Mouse (Mus musculus): ENCODE results near the gene Itpkb. TPM values are rescaled to one million over a fixed set of nuclear protein-coding genes. Genes with fewer than 3 reads are reported as not detected.

Gene Itpkb
- polyA plus RNA-seq, 1 experiment from 2014 or later: 6.2 TPM

DNA sequence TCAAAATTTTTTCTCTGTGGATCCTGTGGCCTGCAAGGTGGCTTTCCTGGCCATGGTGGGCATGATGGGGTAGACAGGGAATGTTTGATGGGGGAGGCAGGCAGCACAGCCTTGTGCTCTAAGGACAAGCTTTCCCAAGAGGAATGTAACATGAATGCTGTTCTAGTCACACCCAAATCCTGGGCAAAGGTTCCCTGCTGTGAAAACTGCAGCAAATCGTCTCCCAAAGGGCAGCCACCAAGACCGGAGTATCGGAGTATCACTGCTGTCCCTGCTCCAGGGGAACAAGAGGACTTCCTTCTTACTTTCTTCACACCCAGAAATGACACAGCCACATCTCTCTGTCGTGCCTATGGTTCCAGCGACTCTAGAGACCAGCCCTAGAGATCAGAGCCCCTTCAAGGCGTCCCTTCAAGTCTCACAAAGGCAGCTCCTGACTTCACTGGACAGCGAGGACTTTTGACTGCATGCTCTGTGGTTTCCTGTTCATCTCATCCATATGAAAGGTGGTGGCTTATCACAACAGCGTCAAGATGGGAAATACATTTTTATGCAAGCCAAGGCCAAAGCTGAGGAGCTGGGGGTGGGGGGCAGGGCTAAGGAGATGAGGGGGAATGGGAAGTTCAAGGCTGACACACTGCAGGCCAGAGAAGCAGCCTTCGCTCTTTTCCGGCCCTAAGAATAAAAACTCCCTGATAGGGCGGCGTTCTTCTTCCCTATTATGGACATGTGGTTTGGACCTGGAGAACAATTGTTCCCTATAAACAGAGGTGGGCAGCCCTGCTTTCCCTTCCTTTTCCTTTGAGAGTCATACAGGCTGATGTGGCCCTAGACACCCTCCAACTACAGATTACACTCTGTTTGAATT, 27.8 kb upstream of the Itpkb start:
- H3K27ac ChIP-seq (replicated peaks): peak overlapping the region; percentile 8
- H3K36me3 ChIP-seq (replicated peaks): no peaks in the 10 kb centered on the region
- no peaks in the 10 kb centered on the region for H3K9me3 ChIP-seq
- H3K4me1 ChIP-seq: peaks cover 38% of the 10 kb centered on the region
- H3K4me3 ChIP-seq: no peak overlapping the region
- H3K27me3 ChIP-seq (replicated peaks; ENCODE audit: low read depth, poor library complexity, severe bottlenecking): no peaks in the 10 kb centered on the region; the same call in 1 of the 2 replicates
- WGBS: 63% methylated on average over 12 of the region's 12 CpGs
- DNase-seq (ENCODE audit: low spot score): no peak

DNA sequence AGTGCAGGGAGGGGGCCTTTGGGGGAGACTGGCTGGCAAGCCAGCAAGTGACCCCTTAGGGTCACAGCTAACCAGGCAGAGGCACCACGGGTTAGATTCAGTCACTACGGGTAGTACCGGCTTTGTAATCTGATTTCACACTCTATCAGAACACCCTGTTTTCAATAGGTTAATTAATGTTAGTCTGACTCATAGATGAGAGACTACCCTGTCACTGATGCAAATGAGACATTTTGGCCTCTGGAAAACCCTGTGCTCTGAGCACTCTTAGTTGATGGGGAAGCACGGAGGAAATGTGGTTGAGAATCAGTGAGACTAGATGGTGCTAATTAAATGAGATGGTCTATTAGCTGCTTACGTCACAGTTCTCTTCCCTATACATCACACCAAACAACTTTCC, 26.7 kb upstream of the Itpkb start:
- peaks cover 34% of the 10 kb centered on the region for H3K4me1 ChIP-seq
- no peaks in the 10 kb centered on the region; the same call in 1 of the 2 replicates for H3K27me3 ChIP-seq (replicated peaks; ENCODE audit: low read depth, poor library complexity, severe bottlenecking)
- 0 out of 2 replicates have a peak overlapping the region, but pooled peaks have one; percentile 5 for H3K27ac ChIP-seq (replicated peaks)
- H3K36me3 ChIP-seq (replicated peaks): no peaks in the 10 kb centered on the region
- no peak overlapping the region for H3K4me3 ChIP-seq
- H3K9me3 ChIP-seq: no peaks in the 10 kb centered on the region
- DNase-seq (ENCODE audit: low spot score): no peak
- 54% methylated on average over 5 of the region's 5 CpGs for WGBS

DNA sequence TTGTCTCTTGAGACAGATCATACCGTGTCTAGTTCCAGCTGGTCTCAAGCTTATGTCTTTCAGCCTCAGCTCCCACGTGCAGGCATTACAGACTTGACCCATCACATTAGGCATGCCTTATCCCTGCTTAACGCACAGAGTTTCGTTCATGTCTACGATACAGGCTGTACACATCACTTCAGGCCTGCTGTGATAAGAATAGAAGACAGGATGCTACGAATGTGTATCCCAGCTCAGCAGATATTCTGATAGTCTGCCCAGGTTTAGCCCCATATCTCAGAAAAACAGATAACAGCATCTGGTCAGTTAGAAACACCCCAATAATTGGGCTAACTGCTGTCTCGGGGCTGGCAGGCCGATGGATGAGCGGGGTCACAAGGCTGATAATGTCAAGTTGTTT, 23.4 kb upstream of the Itpkb start:
- Histone ChIP-seq H3K27me3 (replicated peaks; ENCODE audit: low read depth, poor library complexity, severe bottlenecking) (no peaks in the 10 kb centered on the region; the same call in 1 of the 2 replicates), H3K36me3 (replicated peaks) (no peaks in the 10 kb centered on the region), H3K4me3 (no peak overlapping the region), H3K27ac (replicated peaks) (no peak overlapping the region), H3K4me1 (peaks cover 29% of the 10 kb centered on the region), H3K9me3 (no peaks in the 10 kb centered on the region)
- no peak for DNase-seq (ENCODE audit: low spot score)
- 88% methylated on average over 9 of the region's 9 CpGs for WGBS

DNA sequence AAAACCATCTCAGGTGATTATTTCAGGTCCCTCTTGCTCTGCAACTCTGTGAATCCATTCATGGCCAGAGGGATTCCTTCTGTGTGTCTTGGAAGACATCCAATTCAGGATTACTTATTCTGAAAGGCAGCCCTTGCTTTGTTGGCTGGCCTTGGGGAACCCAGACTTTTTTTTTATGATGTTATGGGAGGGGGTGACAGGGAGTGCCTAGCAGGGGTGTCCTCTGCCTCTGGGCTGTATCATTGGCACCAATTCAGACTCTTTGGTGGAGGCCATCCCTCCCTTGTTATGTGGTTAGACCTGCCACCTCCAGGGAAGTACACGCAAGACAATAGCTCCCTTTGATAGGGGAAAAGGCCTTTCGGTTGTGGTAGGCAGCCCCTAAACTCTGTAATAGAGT, 22.6 kb upstream of the Itpkb start:
- H3K27ac ChIP-seq (replicated peaks): no peak overlapping the region
- no peaks in the 10 kb centered on the region for H3K9me3 ChIP-seq
- peaks cover under 1% of the 10 kb centered on the region; the same call in 1 of the 2 replicates for H3K27me3 ChIP-seq (replicated peaks; ENCODE audit: low read depth, poor library complexity, severe bottlenecking)
- peaks cover 30% of the 10 kb centered on the region for H3K4me1 ChIP-seq
- no peak for DNase-seq (ENCODE audit: low spot score)
- no peaks in the 10 kb centered on the region for H3K36me3 ChIP-seq (replicated peaks)
- H3K4me3 ChIP-seq: no peak overlapping the region
- WGBS: 57% methylated on average over 2 of the region's 2 CpGs

DNA sequence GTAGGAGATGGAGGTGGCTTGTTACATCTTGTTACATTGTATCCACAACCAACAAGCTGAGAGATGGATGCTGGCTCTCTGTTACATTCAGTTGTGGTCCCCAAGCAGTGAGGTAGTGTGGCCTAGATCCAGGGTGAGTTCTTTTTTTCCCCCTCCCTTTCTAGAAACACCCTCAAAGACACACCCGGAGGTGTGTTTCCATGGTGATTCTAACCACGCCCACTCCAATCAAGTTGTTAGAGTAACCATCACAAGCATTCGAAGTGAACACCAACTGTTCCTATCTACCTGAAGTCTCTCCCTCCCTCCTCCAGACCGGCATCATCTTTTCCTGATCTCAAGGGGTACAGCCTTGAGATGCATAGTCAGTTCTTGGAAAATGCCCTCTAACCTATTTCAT, 21.4 kb upstream of the Itpkb start:
- Histone ChIP-seq H3K4me1 (peaks cover 32% of the 10 kb centered on the region), H3K27ac (replicated peaks) (no peak overlapping the region), H3K36me3 (replicated peaks) (no peaks in the 10 kb centered on the region), H3K9me3 (no peaks in the 10 kb centered on the region), H3K4me3 (no peak overlapping the region), H3K27me3 (replicated peaks; ENCODE audit: low read depth, poor library complexity, severe bottlenecking) (peaks cover 4% of the 10 kb centered on the region; the same call in 1 of the 2 replicates)
- WGBS: 74% methylated on average over 4 of the region's 4 CpGs
- no peak for DNase-seq (ENCODE audit: low spot score)

GRCm38 (mm10) chr1:180312286-180312685, 18.0 kb upstream of the Itpkb start:
- WGBS: 55% methylated on average over 6 of the region's 6 CpGs
- Histone ChIP-seq H3K9me3 (no peaks in the 10 kb centered on the region), H3K4me3 (no peak overlapping the region), H3K27me3 (replicated peaks; ENCODE audit: low read depth, poor library complexity, severe bottlenecking) (peaks cover 12% of the 10 kb centered on the region; the same call in 1 of the 2 replicates), H3K27ac (replicated peaks) (peak overlapping the region; percentile 63; the same call in 1 of the 2 replicates), H3K4me1 (peaks cover 27% of the 10 kb centered on the region), H3K36me3 (replicated peaks) (no peaks in the 10 kb centered on the region)
- no peak for DNase-seq (ENCODE audit: low spot score)

DNA sequence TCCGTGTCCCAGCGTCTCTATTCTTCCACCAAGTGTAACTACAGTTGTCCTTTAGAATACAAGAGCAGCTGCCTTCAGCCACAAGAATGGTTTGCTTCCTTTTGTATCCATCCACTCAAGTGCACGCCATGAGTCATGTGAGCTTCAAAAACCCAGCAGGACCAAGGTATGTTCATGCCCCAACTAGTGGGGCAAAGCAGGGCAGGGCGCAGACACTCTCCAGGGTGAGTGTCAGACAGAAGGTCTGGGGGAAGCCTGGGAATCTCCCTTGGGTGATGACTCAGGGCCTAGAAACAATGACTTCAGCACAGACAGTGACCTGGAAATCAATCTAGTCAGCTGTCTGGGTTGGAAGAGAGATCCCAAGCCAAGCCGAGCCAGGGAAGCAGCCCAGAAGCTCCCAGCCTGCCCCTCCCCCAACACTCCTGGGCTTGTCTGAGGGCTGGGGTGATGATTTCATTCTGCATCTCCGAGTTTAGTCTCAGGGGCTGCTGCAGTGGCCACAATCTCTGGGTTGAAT, 17.4 kb upstream of the Itpkb start:
- 40% methylated on average over 6 of the region's 6 CpGs for WGBS
- peaks cover 27% of the 10 kb centered on the region for H3K4me1 ChIP-seq
- H3K27me3 ChIP-seq (replicated peaks; ENCODE audit: low read depth, poor library complexity, severe bottlenecking): peaks cover 13% of the 10 kb centered on the region; the same call in 1 of the 2 replicates
- H3K27ac ChIP-seq (replicated peaks): peak overlapping the region; percentile 63; the same call in 1 of the 2 replicates
- peak; percentile 46 for DNase-seq (ENCODE audit: low spot score)
- 0 out of 2 replicates have a peak overlapping the region, but pooled peaks have one; percentile 56 for H3K4me3 ChIP-seq
- H3K9me3 ChIP-seq: no peaks in the 10 kb centered on the region
- no peaks in the 10 kb centered on the region for H3K36me3 ChIP-seq (replicated peaks)

- Histone ChIP-seq H3K27ac (replicated peaks) (peak overlapping the region; percentile 79), H3K4me3 (peak overlapping the region; percentile 56), H3K36me3 (replicated peaks) (no peaks in the 10 kb centered on the region), H3K27me3 (replicated peaks; ENCODE audit: low read depth, poor library complexity, severe bottlenecking) (peaks cover 16% of the 10 kb centered on the region; the same call in 1 of the 2 replicates), H3K9me3 (no peaks in the 10 kb centered on the region), H3K4me1 (peaks cover 27% of the 10 kb centered on the region)
- peak; percentile 70 for DNase-seq (ENCODE audit: low spot score)
- 11% methylated on average over 20 of the region's 20 CpGs for WGBS
These were observed 16.5 kb upstream of the Itpkb start for GRCm38 (mm10) chr1:180313517-180314440.

DNA sequence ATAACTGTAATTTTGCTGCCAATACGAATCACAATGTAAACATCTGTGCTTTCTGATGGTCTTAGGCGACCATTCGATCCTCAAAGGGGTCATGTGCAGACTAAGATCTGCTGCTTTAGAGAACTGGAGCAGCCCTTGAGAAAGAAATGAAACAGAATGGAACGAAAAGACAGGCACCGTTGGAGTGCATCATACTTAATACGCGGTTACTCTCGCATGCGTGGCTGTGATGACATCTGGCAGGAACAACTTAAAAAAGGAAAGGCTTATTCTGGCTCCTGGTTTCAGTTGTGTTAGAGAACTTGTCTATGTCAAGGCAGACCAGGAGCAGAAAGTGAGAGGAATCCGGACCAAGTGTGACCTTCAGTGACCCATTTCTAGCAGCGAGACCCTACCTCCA, 15.6 kb upstream of the Itpkb start:
- Histone ChIP-seq H3K4me1 (peaks cover 29% of the 10 kb centered on the region), H3K36me3 (replicated peaks) (no peaks in the 10 kb centered on the region), H3K4me3 (no peak overlapping the region), H3K27me3 (replicated peaks; ENCODE audit: low read depth, poor library complexity, severe bottlenecking) (peaks cover 16% of the 10 kb centered on the region; the same call in 1 of the 2 replicates), H3K27ac (replicated peaks) (no peak overlapping the region), H3K9me3 (no peaks in the 10 kb centered on the region)
- DNase-seq (ENCODE audit: low spot score): no peak
- 86% methylated on average over 11 of the region's 11 CpGs for WGBS

- peaks cover 16% of the 10 kb centered on the region; the same call in 1 of the 2 replicates for H3K27me3 ChIP-seq (replicated peaks; ENCODE audit: low read depth, poor library complexity, severe bottlenecking)
- H3K4me3 ChIP-seq: no peak overlapping the region
- H3K36me3 ChIP-seq (replicated peaks): no peaks in the 10 kb centered on the region
- DNase-seq (ENCODE audit: low spot score): no peak
- no peak overlapping the region for H3K27ac ChIP-seq (replicated peaks)
- H3K9me3 ChIP-seq: no peaks in the 10 kb centered on the region
- WGBS: 79% methylated on average over 3 of the region's 3 CpGs
- peaks cover 34% of the 10 kb centered on the region for H3K4me1 ChIP-seq
These were observed 15.2 kb upstream of the Itpkb start for GRCm38 (mm10) chr1:180315127-180315526.

DNA sequence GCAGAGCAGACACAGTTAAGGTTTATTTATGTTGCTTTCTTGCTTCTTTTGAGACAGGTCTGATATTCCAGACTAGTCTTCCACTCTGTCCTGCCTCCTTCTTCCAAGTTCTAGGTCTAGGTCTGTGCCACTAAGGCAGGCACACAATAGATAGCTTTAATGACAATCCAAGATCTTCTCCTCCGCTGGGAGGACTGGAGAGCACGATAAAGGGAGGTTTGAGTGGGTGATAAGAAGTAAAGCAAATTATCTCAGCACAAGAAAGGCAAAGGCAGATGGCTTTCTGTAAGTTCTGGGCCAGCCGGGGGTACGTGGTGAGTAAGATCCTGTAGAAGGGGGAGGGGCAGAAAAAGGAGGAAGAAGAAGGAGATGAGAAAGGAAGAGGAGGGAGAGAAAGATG, 12.8 kb upstream of the Itpkb start:
- no peaks in the 10 kb centered on the region for H3K36me3 ChIP-seq (replicated peaks)
- H3K27ac ChIP-seq (replicated peaks): no peak overlapping the region
- no peak for DNase-seq (ENCODE audit: low spot score)
- H3K4me3 ChIP-seq: no peak overlapping the region
- 79% methylated on average over 4 of the region's 4 CpGs for WGBS
- peaks cover 34% of the 10 kb centered on the region for H3K4me1 ChIP-seq
- H3K9me3 ChIP-seq: no peaks in the 10 kb centered on the region
- peaks cover 16% of the 10 kb centered on the region; the same call in 1 of the 2 replicates for H3K27me3 ChIP-seq (replicated peaks; ENCODE audit: low read depth, poor library complexity, severe bottlenecking)

GRCm38 (mm10) chr1:180318407-180318806, 11.9 kb upstream of the Itpkb start:
- H3K4me1 ChIP-seq: peaks cover 24% of the 10 kb centered on the region
- DNase-seq (ENCODE audit: low spot score): no peak
- no peaks in the 10 kb centered on the region for H3K36me3 ChIP-seq (replicated peaks)
- no peaks in the 10 kb centered on the region for H3K9me3 ChIP-seq
- 90% methylated on average over 5 of the region's 5 CpGs for WGBS
- H3K27ac ChIP-seq (replicated peaks): no peak overlapping the region
- H3K27me3 ChIP-seq (replicated peaks; ENCODE audit: low read depth, poor library complexity, severe bottlenecking): 0 out of 2 replicates have a peak, but pooled peaks cover 11% of the 10 kb centered on the region
- no peak overlapping the region for H3K4me3 ChIP-seq
